Mouse (Mus musculus): ENCODE data around the gene Cpa4. TPM values are rescaled to one million over a fixed set of nuclear protein-coding genes. Genes with fewer than 3 reads are reported as not detected.

Gene Cpa4
- total and polyA plus RNA-seq, 3 experiments: not detected

GRCm38 (mm10) chr6:30576477-30577203 lies 8.5 kb downstream of the Cpa4 start:
- Histone ChIP-seq H3K79me2 (replicated peaks; ENCODE audit: control insufficient read depth, insufficient read depth, low read length) (no peaks in the 10 kb centered on the region), H3K4me1 (ENCODE audit: control insufficient read depth, insufficient read depth, low read length) (no peaks in the 10 kb centered on the region; the same call in 1 of the 2 replicates), H3K9ac (ENCODE audit: low read depth, low read length) (no peak overlapping the region), H3K27me3 (ENCODE audit: control insufficient read depth, insufficient read depth, low read length) (no peaks in the 10 kb centered on the region), H3K36me3 (ENCODE audit: control insufficient read depth, insufficient read depth, low read length) (no peaks in the 10 kb centered on the region), H3K4me3 (no peak overlapping the region), H3K27ac (no peak overlapping the region)
- TF ChIP-seq CTCF (IDR thresholded peaks at IDR 0.05): no peak
- TF ChIP-seq EP300 (IDR thresholded peaks at IDR 0.05; ENCODE audit: insufficient read depth, low read depth, low read length): no peak
- TF ChIP-seq POLR2A (IDR thresholded peaks at IDR 0.05; ENCODE audit: insufficient read depth, low read depth, low read length): no peak
- no peak for DNase-seq
- intact Hi-C loops (cut with DNase I): no loop called here
- WGBS: 88% methylated on average over 17 of the region's 17 CpGs

- 90% methylated on average over 17 of the region's 17 CpGs for WGBS
- Histone ChIP-seq H3K4me3 (no peak overlapping the region), H3K27me3 (ENCODE audit: control insufficient read depth, insufficient read depth, low read length) (no peaks in the 10 kb centered on the region), H3K36me3 (ENCODE audit: control insufficient read depth, insufficient read depth, low read length) (no peaks in the 10 kb centered on the region), H3K9ac (ENCODE audit: low read depth, low read length) (no peak overlapping the region), H3K4me1 (ENCODE audit: control insufficient read depth, insufficient read depth, low read length) (no peaks in the 10 kb centered on the region), H3K27ac (no peak overlapping the region), H3K79me2 (replicated peaks; ENCODE audit: control insufficient read depth, insufficient read depth, low read length) (no peaks in the 10 kb centered on the region)
- no peak for DNase-seq
- TF ChIP-seq CTCF (IDR thresholded peaks at IDR 0.05) (no peak), EP300 (IDR thresholded peaks at IDR 0.05; ENCODE audit: insufficient read depth, low read depth, low read length) (no peak), POLR2A (IDR thresholded peaks at IDR 0.05; ENCODE audit: insufficient read depth, low read depth, low read length) (no peak)
- intact Hi-C loops (cut with DNase I): no loop called here
These were observed 12.0 kb downstream of the Cpa4 start for GRCm38 (mm10) chr6:30579961-30580840.

GRCm38 (mm10) chr6:30580841-30581176 lies 12.6 kb downstream of the Cpa4 start:
- Histone ChIP-seq H3K4me1 (ENCODE audit: control insufficient read depth, insufficient read depth, low read length) (no peaks in the 10 kb centered on the region), H3K4me3 (no peak overlapping the region), H3K27me3 (ENCODE audit: control insufficient read depth, insufficient read depth, low read length) (no peaks in the 10 kb centered on the region), H3K79me2 (replicated peaks; ENCODE audit: control insufficient read depth, insufficient read depth, low read length) (no peaks in the 10 kb centered on the region), H3K27ac (no peak overlapping the region), H3K36me3 (ENCODE audit: control insufficient read depth, insufficient read depth, low read length) (no peaks in the 10 kb centered on the region), H3K9ac (ENCODE audit: low read depth, low read length) (no peak overlapping the region)
- no peak for DNase-seq
- 87% methylated on average over 8 of the region's 8 CpGs for WGBS
- intact Hi-C loops (cut with DNase I): no loop called here
- TF ChIP-seq POLR2A (IDR thresholded peaks at IDR 0.05; ENCODE audit: insufficient read depth, low read depth, low read length) (no peak), EP300 (IDR thresholded peaks at IDR 0.05; ENCODE audit: insufficient read depth, low read depth, low read length) (no peak), CTCF (IDR thresholded peaks at IDR 0.05) (no peak)

GRCm38 (mm10) chr6:30586886-30587442 lies 18.8 kb downstream of the Cpa4 start:
- no peaks in the 10 kb centered on the region for H3K27me3 ChIP-seq (ENCODE audit: control insufficient read depth, insufficient read depth, low read length)
- TF ChIP-seq CTCF (IDR thresholded peaks at IDR 0.05): no peak
- no peak for TF ChIP-seq EP300 (IDR thresholded peaks at IDR 0.05; ENCODE audit: insufficient read depth, low read depth, low read length)
- no peak for TF ChIP-seq POLR2A (IDR thresholded peaks at IDR 0.05; ENCODE audit: insufficient read depth, low read depth, low read length)
- no peak overlapping the region for H3K9ac ChIP-seq (ENCODE audit: low read depth, low read length)
- H3K27ac ChIP-seq: no peak overlapping the region
- DNase-seq: no peak
- 79% methylated on average over 7 of the region's 7 CpGs for WGBS
- intact Hi-C loops (cut with DNase I): no loop called here
- no peaks in the 10 kb centered on the region for H3K79me2 ChIP-seq (replicated peaks; ENCODE audit: control insufficient read depth, insufficient read depth, low read length)
- H3K36me3 ChIP-seq (ENCODE audit: control insufficient read depth, insufficient read depth, low read length): no peaks in the 10 kb centered on the region
- H3K4me1 ChIP-seq (ENCODE audit: control insufficient read depth, insufficient read depth, low read length): no peaks in the 10 kb centered on the region
- no peak overlapping the region for H3K4me3 ChIP-seq

- no peaks in the 10 kb centered on the region for H3K79me2 ChIP-seq (replicated peaks; ENCODE audit: control insufficient read depth, insufficient read depth, low read length)
- H3K9ac ChIP-seq (ENCODE audit: low read depth, low read length): no peak overlapping the region
- 41% methylated on average over 2 of the region's 2 CpGs for WGBS
- H3K27ac ChIP-seq: no peak overlapping the region
- no peak overlapping the region for H3K4me3 ChIP-seq
- intact Hi-C loops (cut with DNase I): no loop called here
- no peaks in the 10 kb centered on the region for H3K4me1 ChIP-seq (ENCODE audit: control insufficient read depth, insufficient read depth, low read length)
- H3K36me3 ChIP-seq (ENCODE audit: control insufficient read depth, insufficient read depth, low read length): no peaks in the 10 kb centered on the region
- H3K27me3 ChIP-seq (ENCODE audit: control insufficient read depth, insufficient read depth, low read length): no peaks in the 10 kb centered on the region
- no peak for DNase-seq
- TF ChIP-seq CTCF (IDR thresholded peaks at IDR 0.05) (no peak), POLR2A (IDR thresholded peaks at IDR 0.05; ENCODE audit: insufficient read depth, low read depth, low read length) (no peak), EP300 (IDR thresholded peaks at IDR 0.05; ENCODE audit: insufficient read depth, low read depth, low read length) (no peak)
These were observed 21.6 kb downstream of the Cpa4 start for GRCm38 (mm10) chr6:30589819-30590218.

Data from heart, adult 2 months (tissue).